Mouse (Mus musculus) adrenal gland, adult 18-20 months (tissue): ENCODE results near the gene Kdelc2. TPM values are rescaled to one million over a fixed set of nuclear protein-coding genes. Genes with fewer than 3 reads are reported as not detected.
A peak's percentile ranks its signal among the peaks of the same experiment; 100 is the strongest.

Source experiments
- DNase-seq, 2 experiments: peaks; one replicate each; pipeline ENCODE4 v3.0.0; 2021 to 2022; ENCODE audit warnings: low spot score in 2 of 2
- total RNA-seq, 2 experiments: library from RNA; stranded (reverse); gene quantifications; 1 replicate in 1 of 2; 2 replicates in 1 of 2; pipeline ENCODE4 v1.2.3; 2021

The Kdelc2 gene
- total RNA-seq, 2 experiments from 2014 or later, result 7.9 to 9.3 TPM

DNA sequence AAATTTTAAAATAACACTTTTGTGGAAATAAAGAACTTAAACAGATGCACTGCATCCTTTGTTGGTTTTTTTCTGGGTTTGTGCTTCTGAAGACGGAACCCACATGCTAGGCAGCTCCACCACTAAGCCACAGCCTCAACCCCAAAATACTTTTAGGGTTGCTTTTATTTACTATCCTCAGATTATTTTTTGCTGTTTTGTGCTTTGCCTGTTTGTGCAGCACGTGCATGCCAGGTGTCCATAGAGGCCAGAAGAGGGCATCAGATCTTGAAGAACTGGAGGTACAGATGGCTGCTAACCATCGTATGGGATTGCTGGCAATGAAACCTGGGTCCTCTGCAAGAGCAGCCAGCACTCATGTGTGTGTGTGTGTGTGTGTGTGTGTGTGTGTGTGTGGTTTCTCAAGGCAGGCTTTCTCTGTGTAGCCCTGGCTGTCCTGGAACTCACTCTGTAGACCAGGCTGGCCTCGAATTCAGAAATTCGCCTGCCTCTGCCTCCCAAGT, 2.7 kb upstream of the Kdelc2 start:
- DNase-seq, result no peak

DNA sequence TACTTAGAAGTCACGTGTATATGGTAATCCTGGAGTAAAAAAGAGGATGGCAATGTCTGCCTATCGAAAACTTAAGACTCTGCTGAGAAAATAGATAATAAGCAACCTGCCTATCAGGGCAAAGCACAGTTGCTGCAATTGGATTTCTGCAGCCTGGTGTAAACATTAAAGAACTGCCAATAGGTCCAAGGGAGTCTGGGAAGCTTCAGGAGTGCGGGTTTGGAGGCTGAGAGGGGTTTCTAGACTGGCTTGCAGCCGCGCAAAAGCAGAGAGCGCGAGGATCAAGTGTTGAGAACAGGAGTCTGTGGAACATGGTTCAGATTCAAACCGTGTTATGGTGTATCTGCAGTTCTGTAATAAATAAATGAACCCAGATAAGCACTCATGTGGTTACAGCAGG, 1.0 kb downstream of the Kdelc2 start:
- no peak for DNase-seq

DNA sequence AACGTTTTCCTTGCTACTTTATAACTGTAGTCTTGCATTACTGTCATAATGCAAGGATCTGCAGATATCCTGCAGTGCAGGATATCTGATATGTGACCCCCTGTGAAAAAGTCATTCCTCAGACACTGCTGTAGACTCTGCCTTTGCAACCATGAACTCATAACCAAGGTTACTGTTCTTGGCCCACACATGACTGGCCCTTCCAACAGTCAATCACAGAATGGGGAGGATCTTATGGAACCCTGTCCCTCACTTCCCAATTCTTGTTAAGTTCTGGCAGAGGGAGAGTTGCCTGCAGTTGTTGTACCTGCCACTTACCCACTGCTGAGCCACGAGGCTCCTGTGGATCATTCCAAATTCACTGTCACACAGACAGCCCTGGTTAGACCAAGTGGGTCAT, 3.6 kb downstream of the Kdelc2 start:
- no peak for DNase-seq

DNA sequence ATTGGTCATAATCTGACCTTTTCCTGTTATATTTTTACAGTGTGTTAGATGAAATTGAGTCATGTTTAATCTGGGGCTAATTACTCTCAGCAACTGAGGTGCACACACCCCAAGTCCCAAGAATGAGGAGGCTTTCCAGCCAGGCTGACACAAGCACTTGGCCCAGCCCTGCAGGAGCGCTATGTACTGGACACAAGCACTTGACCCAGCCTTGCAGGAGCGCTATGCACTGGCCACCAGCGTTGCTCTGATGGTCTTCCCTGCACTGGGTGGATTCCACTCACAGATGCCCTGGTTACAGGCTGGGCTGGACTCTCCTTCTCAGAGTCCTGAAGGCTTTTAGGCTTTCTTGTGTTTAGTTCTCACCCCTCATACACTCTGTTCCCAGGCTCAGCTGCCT, 5.3 kb downstream of the Kdelc2 start:
- no peak for DNase-seq

DNA sequence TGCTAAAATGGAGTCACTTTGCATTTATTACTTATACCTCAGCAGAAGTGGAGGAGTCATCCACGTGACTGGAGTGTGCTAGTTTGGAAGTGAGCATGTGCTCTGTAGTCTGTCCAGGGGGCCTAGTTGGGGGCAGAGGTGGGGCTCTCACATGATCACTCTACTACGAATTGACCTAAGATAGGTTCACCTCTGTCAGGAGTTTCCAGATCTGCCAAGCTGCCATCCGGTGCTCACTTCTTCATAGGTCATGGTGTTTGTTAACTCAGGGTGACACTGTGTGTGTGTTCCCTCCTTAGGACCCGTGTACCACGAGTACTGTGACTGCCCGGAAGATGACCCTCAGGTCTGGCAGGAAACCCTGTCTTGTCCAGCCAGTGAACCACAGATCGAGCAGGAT, 6.3 kb downstream of the Kdelc2 start:
- no peak for DNase-seq

DNA sequence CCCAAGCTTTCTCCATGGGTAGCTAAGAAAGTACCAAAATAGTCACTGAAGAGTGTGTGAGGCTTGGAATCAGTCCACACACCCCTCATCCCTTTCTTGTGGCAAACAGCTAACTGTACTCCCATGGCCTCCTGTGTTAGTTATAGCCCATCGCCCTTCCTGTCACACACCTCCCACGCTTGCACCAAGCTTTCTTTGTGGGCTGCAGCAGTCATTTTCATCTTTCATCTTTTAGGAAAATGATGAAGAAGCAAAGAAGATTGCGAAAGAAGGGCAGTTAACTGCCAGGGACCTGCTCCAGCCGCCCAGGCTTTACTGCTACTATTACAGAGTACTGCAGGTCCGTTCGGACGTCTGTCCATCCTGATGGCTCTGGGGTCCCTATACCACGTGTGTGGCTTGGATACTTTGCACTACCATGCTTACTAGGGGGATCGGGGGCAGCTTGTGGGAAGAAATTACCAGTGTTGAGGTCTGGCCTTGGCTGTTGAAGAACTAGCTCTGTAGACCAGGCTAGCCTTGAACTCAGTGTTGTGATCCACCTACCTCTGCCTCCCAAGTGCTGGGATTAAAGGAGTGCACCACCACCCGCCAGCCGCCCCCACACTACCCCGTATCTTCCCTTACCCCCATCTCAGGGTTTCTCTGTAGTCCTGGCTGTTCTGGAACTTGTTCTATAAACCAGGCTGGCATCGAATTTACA, 14.0 kb downstream of the Kdelc2 start:
- DNase-seq, result no peak

DNA sequence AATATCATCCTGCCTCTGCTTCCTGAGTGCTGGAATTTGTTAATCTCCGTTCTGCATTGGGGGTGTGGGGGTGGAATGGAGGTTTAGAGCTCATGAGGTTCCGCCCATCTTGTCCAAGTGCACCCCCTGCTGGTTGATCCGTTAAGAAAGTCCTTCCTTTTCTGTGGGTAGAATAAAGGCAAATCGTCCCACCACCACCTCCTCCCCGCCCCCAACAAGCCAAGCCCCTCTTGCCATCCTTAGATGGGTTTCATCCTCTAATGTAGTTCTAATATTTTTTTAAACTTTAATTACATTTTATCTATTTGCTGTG, 14.5 kb downstream of the Kdelc2 start:
- DNase-seq, result peak; percentile 58 to 66

DNA sequence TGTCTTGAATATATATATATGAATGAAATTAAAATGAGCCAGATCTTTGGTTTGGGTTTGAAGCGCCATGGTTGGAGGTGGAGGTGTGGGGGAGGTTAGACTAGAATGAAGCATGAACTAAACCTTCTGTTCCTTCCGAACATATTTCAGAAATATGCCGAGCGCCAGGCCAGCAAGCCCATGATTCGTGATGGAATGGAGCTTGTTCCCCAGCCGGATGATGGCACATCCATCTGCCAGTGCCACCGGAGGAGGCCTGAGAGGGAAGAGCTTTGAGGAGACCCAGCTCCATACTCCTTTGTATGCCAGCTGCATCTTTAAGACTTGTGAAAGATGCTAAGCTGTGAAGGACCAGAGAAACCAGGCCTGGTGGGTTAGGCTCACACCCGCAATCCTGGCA, 15.7 kb downstream of the Kdelc2 start:
- DNase-seq, result no peak

DNA sequence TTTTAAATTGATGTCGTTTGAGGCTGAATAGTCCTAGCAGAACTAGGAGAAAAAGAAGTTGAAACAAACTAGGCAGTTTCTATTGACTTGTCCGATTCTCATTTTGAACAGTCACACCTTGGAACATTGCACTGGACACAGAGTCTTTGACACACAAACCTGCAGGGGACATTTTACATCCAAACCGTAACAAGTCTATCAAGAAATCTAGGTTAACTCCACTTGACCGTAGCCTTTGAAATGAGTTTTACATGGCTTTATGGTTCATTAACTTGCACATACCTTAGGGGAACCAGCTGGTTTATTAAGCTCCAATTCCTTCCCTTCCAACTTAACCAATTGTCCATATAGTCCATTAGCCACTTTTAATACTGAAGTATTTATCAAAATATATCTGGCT, 16.9 kb downstream of the Kdelc2 start:
- DNase-seq, result no peak

DNA sequence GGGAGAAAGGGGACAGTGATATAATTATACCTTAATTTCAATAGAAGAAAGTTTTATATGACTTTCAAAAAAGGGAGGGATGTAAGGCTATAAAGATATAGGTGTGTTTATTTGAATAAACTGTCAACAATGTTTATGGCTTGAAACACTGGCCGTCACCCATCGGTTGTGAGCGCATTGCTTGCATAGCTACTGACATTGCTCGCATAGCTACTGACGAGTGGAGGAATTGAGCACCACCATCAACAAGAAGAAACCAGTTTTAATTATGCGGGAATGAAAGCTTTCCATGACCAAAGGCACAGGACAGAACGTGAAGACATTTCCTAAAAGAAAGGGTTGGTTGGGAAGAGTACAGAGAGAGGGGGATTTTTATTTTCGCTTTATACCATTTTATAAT, 17.3 kb downstream of the Kdelc2 start:
- DNase-seq, result no peak

DNA sequence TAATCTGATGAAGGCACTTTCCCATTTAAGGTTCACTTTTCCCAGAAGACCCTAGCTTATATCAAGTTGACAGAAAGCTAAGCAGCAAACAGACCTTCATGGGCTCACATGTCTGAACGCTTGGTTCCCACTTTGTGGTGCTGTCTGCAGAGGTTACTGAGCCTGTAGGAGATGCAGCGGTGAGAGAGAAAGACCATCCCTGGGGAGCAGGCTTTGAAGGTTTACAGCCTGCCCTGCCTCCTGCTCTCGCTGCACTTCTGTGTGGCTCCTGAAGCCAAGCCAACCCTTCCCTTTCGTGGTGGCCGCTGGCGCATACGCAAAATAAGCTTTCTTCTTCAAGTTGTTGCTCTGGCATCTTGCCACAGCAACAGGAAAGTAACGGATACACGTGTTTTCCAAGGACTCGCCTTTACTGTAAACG, 18.5 kb downstream of the Kdelc2 start, which contains the start of gene 4930550C14Rik:
Gene 4930550C14Rik (plus strand): TSS at position 35 of the 421 bp plus-strand sequence.
- DNase-seq, result peak; percentile 30 to 52

DNA sequence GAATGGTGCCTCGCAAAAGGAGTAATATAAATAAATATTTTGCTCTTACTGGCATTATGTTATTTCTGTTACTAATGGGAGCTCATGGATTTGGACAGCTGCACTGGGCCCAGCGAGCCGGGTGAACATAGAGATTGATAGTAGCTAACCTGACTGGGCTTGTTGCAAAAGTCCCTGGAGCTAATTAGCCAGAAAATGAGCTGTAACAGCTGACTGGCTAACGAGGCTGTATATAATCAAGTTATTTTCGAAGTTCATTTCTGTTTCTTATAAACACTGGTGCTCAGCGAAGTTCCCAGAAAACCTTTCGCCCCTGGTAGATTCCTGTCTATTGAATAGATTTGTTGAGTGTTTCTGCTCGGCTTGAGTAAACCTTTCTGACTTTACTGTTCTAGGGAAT, 19.2 kb downstream of the Kdelc2 start:
- no peak for DNase-seq

DNA sequence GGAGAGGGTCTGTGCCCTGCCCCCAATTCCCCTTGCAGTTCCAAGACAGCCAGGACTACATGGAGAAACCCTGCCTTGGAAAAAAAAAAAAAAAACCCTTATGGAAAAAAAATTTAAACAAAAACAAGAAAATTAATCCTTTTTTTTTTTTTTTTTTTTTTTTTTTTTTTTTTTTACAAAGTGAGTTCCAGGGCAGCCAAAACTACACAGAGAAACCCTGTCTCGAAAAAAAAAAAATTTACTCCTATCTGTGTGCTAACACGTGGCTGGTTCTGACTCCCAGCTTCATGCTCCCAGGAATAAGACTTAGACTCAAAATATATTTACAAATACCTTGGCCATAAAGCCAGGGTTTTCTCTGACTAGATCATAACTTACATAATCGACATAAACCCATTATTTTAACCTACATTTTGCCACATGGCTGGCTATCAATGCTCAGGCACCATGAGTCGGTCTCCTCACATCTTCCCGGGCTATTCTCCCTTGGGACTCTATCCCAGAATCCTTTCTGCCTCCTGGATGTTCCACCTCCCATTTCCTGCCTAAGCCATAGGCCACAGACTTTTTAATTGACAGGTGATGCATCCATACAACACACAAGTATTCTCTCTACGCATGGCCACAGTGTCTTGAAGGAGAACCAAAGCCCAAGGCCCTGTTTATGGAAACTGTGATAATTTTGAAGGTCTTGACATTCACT, 20.4 kb downstream of the Kdelc2 start:
- no peak for DNase-seq

DNA sequence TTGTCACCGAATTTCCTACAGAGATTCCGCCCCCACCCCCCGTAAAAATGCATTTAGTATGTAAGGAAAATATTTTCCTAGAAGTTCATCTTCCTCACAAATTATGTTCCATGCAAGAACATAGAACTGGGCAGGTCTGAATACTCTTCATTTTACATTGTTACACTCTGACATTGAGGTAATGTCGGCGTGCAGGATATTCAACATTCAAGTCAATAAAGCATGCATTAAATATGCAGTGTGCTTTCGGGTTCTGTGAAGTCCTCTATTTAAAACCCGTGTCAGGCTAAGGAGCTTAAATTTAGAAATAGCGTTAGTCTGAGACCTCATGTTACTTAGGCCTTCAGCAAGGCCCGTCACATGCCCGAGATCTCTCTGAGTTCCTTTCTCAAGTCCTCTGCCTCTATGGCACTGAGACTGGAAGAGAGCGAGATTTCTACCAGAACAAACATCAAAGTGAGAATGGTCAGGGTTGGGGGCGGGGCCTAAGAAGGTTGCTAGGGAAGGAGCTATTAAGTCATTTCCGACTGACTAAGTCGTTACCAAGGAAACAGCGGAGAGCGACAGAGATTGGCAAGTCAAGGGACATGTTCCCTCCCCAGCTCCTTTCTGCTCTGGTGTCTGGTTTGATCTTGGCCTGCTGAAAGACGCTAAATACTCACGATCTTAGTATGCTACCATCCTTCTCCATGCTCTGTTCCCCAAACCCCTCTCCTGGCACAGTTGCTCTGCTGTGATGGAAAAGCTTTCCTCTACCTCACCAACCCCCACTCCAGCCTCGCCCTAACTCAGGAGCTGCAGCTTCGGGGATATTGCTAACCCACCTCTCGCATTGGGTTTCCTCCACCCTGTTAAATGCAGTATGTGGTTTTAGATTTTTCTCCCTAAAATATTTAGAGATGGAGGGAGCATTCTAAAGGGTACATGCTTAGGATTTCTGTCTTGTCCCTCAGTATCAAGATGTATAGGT, 21.2 kb downstream of the Kdelc2 start:
- DNase-seq, result peak; percentile 69 to 78

DNA sequence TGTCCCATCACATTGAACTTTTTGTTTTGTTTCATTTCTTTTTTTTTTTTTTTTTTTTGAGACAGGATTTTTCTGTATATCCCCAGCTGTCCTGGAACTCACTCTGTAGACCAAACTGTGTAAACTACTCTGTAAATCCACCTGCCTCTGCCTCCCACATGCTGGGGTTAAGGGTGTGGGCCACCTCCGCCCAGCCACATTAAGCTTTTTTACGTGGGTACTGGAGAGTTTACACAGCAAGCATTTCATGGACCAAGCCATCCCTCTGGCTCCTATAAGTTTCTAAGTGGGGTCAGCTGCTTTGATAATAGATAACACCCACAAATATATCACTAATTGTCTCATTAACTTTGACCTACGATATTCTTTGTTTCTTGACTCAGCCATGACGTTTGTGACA, 24.7 kb downstream of the Kdelc2 start:
- no peak for DNase-seq

DNA sequence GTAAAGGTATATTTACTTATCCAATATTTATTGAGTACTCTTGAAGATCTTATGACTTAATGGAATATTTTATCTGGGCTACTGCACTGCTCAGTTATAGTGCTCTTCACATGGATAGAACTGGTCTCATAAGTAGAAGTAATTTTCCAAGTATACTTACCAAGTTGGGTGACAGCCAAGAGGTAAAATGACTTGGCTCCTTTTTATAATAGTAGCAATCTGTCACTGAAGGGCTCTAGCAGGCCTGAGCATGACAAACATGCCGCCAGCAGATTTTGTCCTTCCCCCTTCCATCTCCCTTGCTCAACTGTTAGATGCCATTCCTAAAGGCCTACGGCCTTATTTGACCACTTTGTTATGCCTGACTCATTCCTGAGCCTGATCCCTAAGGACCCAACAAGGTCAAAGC, 25.1 kb downstream of the Kdelc2 start:
- no peak for DNase-seq

DNA sequence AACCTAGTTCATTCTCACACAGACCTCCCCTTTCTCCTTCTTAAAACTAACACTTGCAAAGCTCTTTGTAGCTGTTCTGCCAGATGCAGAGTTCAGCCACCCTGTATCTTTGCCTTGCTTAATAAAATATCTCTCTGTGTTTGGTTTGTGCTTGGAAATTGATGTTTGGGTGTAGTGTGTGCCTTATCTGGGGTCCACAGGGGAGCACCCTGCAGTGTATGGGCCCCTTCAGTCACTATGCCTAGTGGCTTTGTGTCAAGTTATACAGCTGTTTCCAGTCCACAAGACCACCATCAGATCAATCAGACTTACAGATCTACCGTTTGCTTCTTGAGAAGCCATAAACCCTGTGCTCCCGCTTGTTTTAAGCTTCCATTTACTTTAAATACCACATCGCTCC, 25.6 kb downstream of the Kdelc2 start:
- DNase-seq, result no peak

DNA sequence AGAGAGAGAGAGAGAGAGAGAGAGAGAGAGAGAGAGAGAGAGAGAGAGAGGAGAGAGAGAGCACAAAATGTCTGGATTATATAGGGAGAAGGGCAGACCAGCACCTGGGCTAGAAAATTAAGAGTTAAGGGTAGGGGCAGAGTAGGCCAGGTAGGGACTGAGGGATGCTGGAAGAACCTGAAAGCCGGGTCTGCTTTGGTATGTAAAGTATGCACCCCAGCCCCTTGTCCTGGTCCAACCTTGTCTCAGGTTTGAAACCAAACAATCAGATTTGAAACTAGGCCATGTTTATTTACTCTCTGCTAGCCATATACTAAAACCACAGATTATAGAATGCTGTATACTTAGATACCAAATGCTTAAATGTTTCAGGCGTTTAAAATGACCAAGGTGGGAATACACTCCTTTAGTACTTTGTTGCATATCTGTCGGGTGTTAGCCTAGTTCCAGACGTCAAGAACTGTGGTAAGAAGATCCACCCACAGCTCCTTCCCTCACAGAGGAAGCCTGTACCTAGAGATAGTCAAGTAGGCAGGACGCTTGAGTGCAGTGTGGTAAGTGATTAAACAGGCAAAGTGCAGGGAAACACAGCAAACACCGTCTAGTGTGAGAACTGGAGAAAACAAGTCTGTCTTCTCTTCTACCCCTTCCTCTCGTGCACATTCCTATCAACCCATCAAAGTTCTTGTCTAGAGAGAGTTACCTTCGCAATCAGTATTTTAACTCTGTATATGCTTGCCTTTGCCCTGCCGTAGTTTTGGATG, 38.5 kb downstream of the Kdelc2 start:
- DNase-seq, result no peak

DNA sequence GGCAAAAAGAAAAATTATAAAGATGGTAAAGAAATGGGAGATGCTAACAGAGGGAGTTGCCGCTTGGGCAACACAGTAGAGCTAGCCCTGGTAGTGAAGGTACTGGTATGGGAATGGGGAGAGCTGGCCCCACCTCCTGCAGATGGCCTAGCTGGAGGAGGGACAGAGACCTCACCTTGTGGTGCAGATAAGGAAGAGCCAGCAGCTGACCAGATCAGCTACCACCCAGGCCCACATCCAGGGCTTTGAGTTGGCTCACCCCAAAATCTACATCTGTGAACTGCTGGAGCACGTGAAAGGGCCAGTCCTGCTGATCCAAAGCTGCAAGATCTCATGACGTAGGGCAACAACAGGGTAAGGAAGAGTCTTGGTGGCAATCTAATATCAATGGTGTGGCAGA, 42.9 kb downstream of the Kdelc2 start:
- DNase-seq, result no peak

DNA sequence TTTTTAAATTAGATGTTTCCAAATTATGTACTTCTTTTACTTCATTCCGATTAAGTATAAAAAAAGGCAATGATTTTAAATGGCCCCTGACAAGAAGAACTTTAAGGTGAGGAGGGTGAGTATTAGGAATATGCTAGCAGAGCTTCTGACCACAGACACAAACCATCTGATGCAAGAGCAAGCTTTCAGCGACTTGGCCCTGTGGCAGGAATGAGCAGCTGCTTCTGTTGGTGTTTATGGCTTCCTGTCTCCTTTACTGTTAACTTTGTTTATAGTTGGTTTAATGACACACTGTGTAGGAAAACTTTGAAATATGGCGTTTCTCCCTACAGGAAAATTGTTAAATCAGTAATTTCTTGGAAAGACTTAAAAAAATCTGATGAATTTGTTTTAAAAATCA, 43.8 kb downstream of the Kdelc2 start:
- no peak for DNase-seq
